Mouse (Mus musculus): ENCODE measurements around the gene Swap70.

- TF ChIP-seq SMC3 (IDR thresholded peaks at IDR 0.05; ENCODE audit: low read depth, low read length) (no peak), TAL1 (IDR thresholded peaks at IDR 0.05; ENCODE audit: low read length) (no peak), POLR2A (IDR thresholded peaks at IDR 0.05; ENCODE audit: control insufficient read depth in 1 of 2, insufficient read depth in 1 of 2, low read depth in 1 of 2, low read length in 2 of 2, poor library complexity in 1 of 2) (no peak), MAZ (IDR thresholded peaks at IDR 0.05; ENCODE audit: low read depth, low read length) (no peak), MXI1 (IDR thresholded peaks at IDR 0.05; ENCODE audit: low read depth, low read length) (no peak), CTCF (IDR thresholded peaks at IDR 0.05 in 2 of 3, conservative IDR thresholded peaks at IDR 0.05 in 1 of 3; ENCODE audit: control insufficient read depth in 1 of 3, insufficient read depth in 1 of 3, low read depth in 2 of 3, low read length in 3 of 3, poor library complexity in 1 of 3, severe bottlenecking in 1 of 3) (no peak), TCF12 (IDR thresholded peaks at IDR 0.05; ENCODE audit: low read depth, low read length) (no peak), EP300 (IDR thresholded peaks at IDR 0.05; ENCODE audit: low read depth in 1 of 2, low read length in 2 of 2) (no peak), TBP (IDR thresholded peaks at IDR 0.05; ENCODE audit: low read depth, low read length) (no peak), ELF1 (IDR thresholded peaks at IDR 0.05; ENCODE audit: low read depth, low read length) (no peak), CHD1 (IDR thresholded peaks at IDR 0.05; ENCODE audit: low read depth, low read length) (no peak), RCOR1 (IDR thresholded peaks at IDR 0.05; ENCODE audit: low read depth, low read length) (no peak)
Measured at GRCm38 (mm10) chr7:110211025-110211424, 10.5 kb upstream of the Swap70 start.
